Mouse (Mus musculus) hindbrain, embryonic 14.5 days (tissue): ENCODE measurements around the gene Baz1a. TPM values are rescaled to one million over a fixed set of nuclear protein-coding genes. Genes with fewer than 3 reads are reported as not detected.

Experiments used
- ATAC-seq: fragments of 200-750 bp; cut with Nextera tagmentation; 2 replicates; pipeline ENCODE4 v1.8.0; 2017; ENCODE audit warnings: moderate number of reproducible peaks, mild to moderate bottlenecking, moderate TSS enrichment, moderate library complexity; ENCODE audit not compliant: low FRiP score
- DNase-seq: peaks from one replicate; pipeline ENCODE4 v3.0.0-alpha.2; 2015; ENCODE audit warnings: low spot score
- H3K27ac ChIP-seq: fragments of 300-500 bp; sonication (generic); 2 replicates; pipeline ENCODE4 v1.5.1; 2014; ENCODE audit warnings: mild to moderate bottlenecking, moderate library complexity
- H3K27me3 ChIP-seq: fragments of 300-500 bp; sonication (generic); 2 replicates; pipeline ENCODE4 v1.6.1; 2014; ENCODE audit warnings: mild to moderate bottlenecking, low read length, mixed read lengths; ENCODE audit not compliant: control insufficient read depth, insufficient read depth
- H3K36me3 ChIP-seq: fragments of 300-500 bp; sonication (generic); replicated peaks from 2 replicates; pipeline ENCODE4 v1.6.1; 2014; ENCODE audit not compliant: control insufficient read depth, insufficient read depth
- H3K4me1 ChIP-seq: fragments of 300-500 bp; sonication (generic); replicated peaks from 2 replicates; pipeline ENCODE4 v1.6.1; 2014; ENCODE audit warnings: antibody characterized with exemption, low read length, mixed read lengths; ENCODE audit not compliant: control insufficient read depth, insufficient read depth
- H3K4me2 ChIP-seq: fragments of 300-500 bp; sonication (generic); replicated peaks from 2 replicates; pipeline ENCODE4 v1.6.1; 2014; ENCODE audit warnings: mild to moderate bottlenecking, moderate library complexity
- H3K4me3 ChIP-seq: fragments of 300-500 bp; sonication (generic); replicated peaks from 2 replicates; pipeline ENCODE4 v1.5.1; 2014; ENCODE audit warnings: mild to moderate bottlenecking, low read length
- H3K9ac ChIP-seq: fragments of 300-500 bp; sonication (generic); 2 replicates; pipeline ENCODE4 v1.6.1; 2014
- H3K9me3 ChIP-seq: fragments of 300-500 bp; sonication (generic); 2 replicates; pipeline ENCODE4 v1.6.1; 2016; ENCODE audit warnings: low read length; ENCODE audit not compliant: control insufficient read depth
- WGBS: fragments of 180-500 bp; shearing (Covaris S2); extraction: QIAGEN DNeasy Blood & Tissue Kit; methylation state at CpG from one replicate; pipeline ENCODE4 v1.1.7; 2014; 5-methylcytosine and 5-hydroxymethylcytosine counted together
- polyA plus RNA-seq: library from polyadenylated mRNA; unstranded; fragments of >200 nt; fragmentation: Nextera tagmentation; extraction: Ambion mirVana; gene quantifications from 2 replicates; pipeline ENCODE4 v1.2.1, GENCODE M21; 2014

Baz1a gene
- polyA plus RNA-seq = 4.5 and 6.5 TPM in 2 replicates

- Histone ChIP-seq H3K4me3 (no peak within 1 kb of the TSS), H3K36me3 (no peaks in the 10 kb centered on the region), H3K27me3 (no peaks in the 10 kb centered on the region), H3K4me1 (no peaks in the 10 kb centered on the region), H3K9ac (no peak within 1 kb of the TSS), H3K9me3 (no peaks in the 10 kb centered on the region), H3K27ac (no peak within 1 kb of the TSS), H3K4me2 (no peak within 1 kb of the TSS)
- DNase-seq (no peak), ATAC-seq (no peak)
- WGBS = 87% methylated on average over 6 of the region's 6 CpGs
Observed at GRCm38 (mm10) chr12:55013626-55014398, at the start of gene Baz1a. Gene Baz1a (minus strand): TSS chr12:55014348.

- DNase-seq = no peak
- WGBS = 87% methylated on average over 1 of the region's 1 CpGs
- no peak overlapping the region for H3K27ac ChIP-seq
- H3K4me1 ChIP-seq = no peaks in the 10 kb centered on the region
- no peaks in the 10 kb centered on the region for H3K9me3 ChIP-seq
- no peaks in the 10 kb centered on the region for H3K27me3 ChIP-seq
- H3K36me3 ChIP-seq = peaks cover 15% of the 10 kb centered on the region
- H3K4me2 ChIP-seq = no peak overlapping the region
- no peak overlapping the region for H3K4me3 ChIP-seq
- ATAC-seq = no peak
- H3K9ac ChIP-seq = no peak overlapping the region
Observed at GRCm38 (mm10) chr12:55062141-55062540, 48.0 kb upstream of the Baz1a start.

GRCm38 (mm10) chr12:55061006-55061405 lies 46.9 kb upstream of the Baz1a start:
- ATAC-seq (no peak), DNase-seq (no peak)
- H3K4me1 ChIP-seq = no peaks in the 10 kb centered on the region
- no peaks in the 10 kb centered on the region for H3K27me3 ChIP-seq
- H3K36me3 ChIP-seq = peaks cover 17% of the 10 kb centered on the region
- no peak overlapping the region for H3K4me2 ChIP-seq
- H3K9me3 ChIP-seq = no peaks in the 10 kb centered on the region
- H3K4me3 ChIP-seq = no peak overlapping the region
- H3K27ac ChIP-seq = no peak overlapping the region
- H3K9ac ChIP-seq = no peak overlapping the region
- WGBS = 77% methylated on average over 10 of the region's 10 CpGs

GRCm38 (mm10) chr12:55060212-55060898 lies 46.2 kb upstream of the Baz1a start:
- H3K4me2 ChIP-seq = no peak overlapping the region
- H3K9ac ChIP-seq = no peak overlapping the region
- peaks cover 21% of the 10 kb centered on the region for H3K36me3 ChIP-seq
- H3K27ac ChIP-seq = no peak overlapping the region
- 89% methylated on average over 6 of the region's 6 CpGs for WGBS
- H3K9me3 ChIP-seq = no peaks in the 10 kb centered on the region
- no peaks in the 10 kb centered on the region for H3K27me3 ChIP-seq
- H3K4me1 ChIP-seq = no peaks in the 10 kb centered on the region
- no peak overlapping the region for H3K4me3 ChIP-seq
- DNase-seq (no peak), ATAC-seq (no peak)

- no peak overlapping the region for H3K4me3 ChIP-seq
- H3K9ac ChIP-seq = no peak overlapping the region
- no peak overlapping the region for H3K4me2 ChIP-seq
- ATAC-seq (no peak), DNase-seq (no peak)
- H3K27me3 ChIP-seq = no peaks in the 10 kb centered on the region
- no peak overlapping the region for H3K27ac ChIP-seq
- no peaks in the 10 kb centered on the region for H3K9me3 ChIP-seq
- H3K36me3 ChIP-seq = peaks cover 21% of the 10 kb centered on the region
- WGBS = 74% methylated on average over 3 of the region's 3 CpGs
- no peaks in the 10 kb centered on the region for H3K4me1 ChIP-seq
Observed at GRCm38 (mm10) chr12:55059812-55060211, 45.7 kb upstream of the Baz1a start.

GRCm38 (mm10) chr12:55058865-55059615 lies 44.9 kb upstream of the Baz1a start:
- Histone ChIP-seq H3K27me3 (no peaks in the 10 kb centered on the region), H3K9ac (no peak overlapping the region), H3K27ac (no peak overlapping the region), H3K4me1 (no peaks in the 10 kb centered on the region), H3K36me3 (peaks cover 21% of the 10 kb centered on the region), H3K4me3 (no peak overlapping the region), H3K4me2 (no peak overlapping the region), H3K9me3 (no peaks in the 10 kb centered on the region)
- ATAC-seq (no peak), DNase-seq (no peak)
- WGBS = 75% methylated on average over 6 of the region's 6 CpGs

GRCm38 (mm10) chr12:55056703-55057102 lies 42.6 kb upstream of the Baz1a start:
- WGBS = 86% methylated on average over 2 of the region's 2 CpGs
- no peaks in the 10 kb centered on the region for H3K9me3 ChIP-seq
- no peak overlapping the region for H3K4me2 ChIP-seq
- no peak overlapping the region for H3K9ac ChIP-seq
- ATAC-seq (no peak), DNase-seq (no peak)
- no peaks in the 10 kb centered on the region for H3K4me1 ChIP-seq
- H3K27me3 ChIP-seq = no peaks in the 10 kb centered on the region
- peaks cover 25% of the 10 kb centered on the region for H3K36me3 ChIP-seq
- no peak overlapping the region for H3K4me3 ChIP-seq
- H3K27ac ChIP-seq = no peak overlapping the region

GRCm38 (mm10) chr12:55054551-55055241 lies 40.5 kb upstream of the Baz1a start:
- ATAC-seq (no peak), DNase-seq (no peak)
- H3K4me3 ChIP-seq = no peak overlapping the region
- peaks cover 27% of the 10 kb centered on the region for H3K36me3 ChIP-seq
- no peaks in the 10 kb centered on the region for H3K4me1 ChIP-seq
- WGBS = 90% methylated on average over 2 of the region's 2 CpGs
- no peak overlapping the region for H3K9ac ChIP-seq
- no peak overlapping the region for H3K27ac ChIP-seq
- no peak overlapping the region for H3K4me2 ChIP-seq
- no peaks in the 10 kb centered on the region for H3K9me3 ChIP-seq
- H3K27me3 ChIP-seq = no peaks in the 10 kb centered on the region

- H3K9ac ChIP-seq = no peak overlapping the region
- no peak overlapping the region for H3K4me2 ChIP-seq
- no peak overlapping the region for H3K4me3 ChIP-seq
- no peaks in the 10 kb centered on the region for H3K4me1 ChIP-seq
- H3K27ac ChIP-seq = no peak overlapping the region
- DNase-seq = no peak
- H3K9me3 ChIP-seq = no peaks in the 10 kb centered on the region
- H3K36me3 ChIP-seq = peaks cover 18% of the 10 kb centered on the region
- no peak for ATAC-seq
- WGBS = 94% methylated on average over 7 of the region's 7 CpGs
- H3K27me3 ChIP-seq = no peaks in the 10 kb centered on the region
Observed at GRCm38 (mm10) chr12:55053267-55053666, 39.1 kb upstream of the Baz1a start.
